Mouse (Mus musculus): ENCODE measurements around the gene Slfn8. TPM values are rescaled to one million over a fixed set of nuclear protein-coding genes. Genes with fewer than 3 reads are reported as not detected.

The Slfn8 gene
- 0.31 and 0.32 TPM in 2 replicates for polyA plus RNA-seq (2015; fragmentation: Nextera tagmentation; extraction: Ambion mirVana)

DNA sequence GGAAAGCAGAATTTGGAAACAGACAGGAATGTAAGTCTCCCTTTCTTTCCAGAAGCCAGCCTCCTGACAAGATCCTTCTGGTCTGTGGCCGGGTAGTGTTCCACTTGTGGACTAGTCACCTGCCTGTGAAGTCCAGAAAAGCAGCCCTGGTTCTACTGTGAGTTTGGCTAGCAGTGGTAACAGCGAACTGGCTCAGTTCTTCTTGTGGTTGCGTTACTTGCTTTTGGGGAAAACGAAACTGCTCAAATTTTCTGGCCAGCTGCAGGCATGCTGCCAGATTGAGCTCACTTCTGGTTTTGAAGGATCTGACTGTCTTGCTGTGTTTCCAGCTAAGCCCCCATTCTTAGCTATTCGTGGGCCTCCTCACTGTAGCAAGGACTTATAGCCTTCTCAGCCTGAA lies at the start of gene Slfn8:
TSS of gene Slfn8 (minus strand) at position 190 of the 400 bp plus-strand sequence.
- 66% methylated on average over 5 of the region's 5 CpGs for WGBS
- no peaks in the 10 kb centered on the region for H3K9me3 ChIP-seq
- H3K4me3 ChIP-seq = no peak within 1 kb of the TSS
- H3K27ac ChIP-seq (replicated peaks) = no peak within 1 kb of the TSS
- no peak within 1 kb of the TSS for H3K9ac ChIP-seq
- peak within 1 kb of the TSS; percentile 19 for H3K4me2 ChIP-seq
- H3K36me3 ChIP-seq = no peaks in the 10 kb centered on the region
- H3K4me1 ChIP-seq = no peaks in the 10 kb centered on the region
- no peaks in the 10 kb centered on the region for H3K27me3 ChIP-seq (replicated peaks)
- no peak for ATAC-seq (ENCODE audit: extremely low read depth, insufficient number of reproducible peaks, low FRiP score, low TSS enrichment)

DNA sequence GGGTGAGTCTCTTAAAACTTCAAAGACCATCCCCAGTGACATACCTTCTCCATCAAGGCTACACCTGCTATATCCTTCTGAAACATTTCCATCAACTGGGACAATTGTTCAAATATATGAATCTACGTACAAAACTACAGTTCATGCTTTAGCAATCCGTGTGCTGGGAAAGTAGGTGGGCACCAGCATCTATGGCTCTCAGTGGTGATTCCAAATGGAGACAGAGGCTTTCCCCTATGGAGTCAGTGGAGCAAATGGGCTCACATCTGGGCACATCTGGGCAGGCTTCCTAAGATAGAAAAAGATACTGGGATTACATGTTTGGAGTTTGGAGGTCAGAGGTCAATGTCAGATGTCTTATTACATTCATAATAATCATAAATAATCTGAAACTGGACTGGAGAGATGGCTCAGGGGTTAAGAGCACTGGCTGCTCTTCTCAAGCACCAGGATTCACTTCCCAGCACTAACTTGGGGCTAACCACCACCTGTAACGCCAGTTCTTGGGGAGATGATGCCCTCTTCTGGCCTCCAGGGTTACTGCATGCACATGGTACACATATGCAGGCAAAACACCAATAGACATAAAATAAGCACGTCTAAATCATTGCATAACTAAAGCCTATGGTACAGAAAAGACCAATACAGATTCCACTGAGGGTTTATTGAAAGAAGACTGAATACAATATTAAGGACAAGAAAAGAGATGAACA lies 47.5 kb upstream of the Slfn8 start:
- H3K4me1 ChIP-seq = peaks cover 28% of the 10 kb centered on the region
- no peaks in the 10 kb centered on the region for H3K27me3 ChIP-seq (replicated peaks)
- H3K36me3 ChIP-seq = 0 out of 2 replicates have a peak, but pooled peaks cover 8% of the 10 kb centered on the region
- H3K27ac ChIP-seq (replicated peaks) = no peak overlapping the region
- ATAC-seq (ENCODE audit: extremely low read depth, insufficient number of reproducible peaks, low FRiP score, low TSS enrichment) = no peak
- no peaks in the 10 kb centered on the region for H3K9me3 ChIP-seq
- H3K4me3 ChIP-seq = no peak overlapping the region
- 68% methylated on average over 4 of the region's 4 CpGs for WGBS
- H3K9ac ChIP-seq = no peak overlapping the region
- no peak overlapping the region for H3K4me2 ChIP-seq

DNA sequence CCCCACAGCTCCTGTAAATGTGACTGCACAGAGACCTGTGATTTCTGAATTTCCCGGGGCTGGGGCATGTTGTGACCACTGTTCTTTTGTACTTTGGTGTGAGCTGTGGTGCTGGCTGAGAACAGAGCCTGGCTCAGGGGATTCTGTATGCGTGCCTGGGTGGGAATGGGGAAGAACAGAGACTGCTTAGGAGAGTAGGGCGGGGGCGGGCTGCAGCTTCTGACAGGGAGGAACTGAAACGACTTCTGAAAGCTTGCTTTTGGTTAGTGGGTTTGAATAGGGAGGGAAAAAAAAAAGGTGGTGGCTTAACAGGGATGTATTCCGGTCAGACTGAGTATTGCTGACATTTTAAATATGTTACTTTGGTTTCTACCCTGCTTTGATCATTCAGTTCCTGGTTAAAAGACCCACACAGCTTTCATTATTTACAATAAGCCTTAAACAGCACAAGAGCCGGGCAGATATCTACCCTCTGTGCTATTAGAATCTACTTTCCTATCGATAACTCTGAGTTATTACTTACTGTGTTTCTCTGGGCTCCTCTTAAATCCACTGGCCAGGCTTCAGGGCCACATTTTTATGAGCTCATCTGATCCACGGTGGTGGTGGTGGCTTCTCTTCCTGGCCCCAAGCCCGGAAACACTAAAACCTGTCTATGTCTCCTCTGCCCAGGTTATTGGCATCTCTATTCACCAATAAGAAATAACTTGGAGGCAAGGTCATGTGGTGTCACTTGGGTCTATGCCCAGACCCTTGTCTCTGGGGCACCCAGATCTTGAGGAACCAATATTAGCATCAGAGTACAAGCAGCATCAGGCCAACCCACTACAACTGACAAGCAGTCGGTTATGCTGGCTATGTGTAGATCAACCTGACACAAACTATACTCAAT lies 46.3 kb upstream of the Slfn8 start:
- peak overlapping the region; percentile 60 for H3K9ac ChIP-seq
- 0 out of 2 replicates have a peak, but pooled peaks cover 8% of the 10 kb centered on the region for H3K36me3 ChIP-seq
- WGBS = 49% methylated on average over 11 of the region's 11 CpGs
- peak overlapping the region; percentile 33 for H3K4me3 ChIP-seq
- H3K27ac ChIP-seq (replicated peaks) = peak overlapping the region; percentile 50
- ATAC-seq (ENCODE audit: extremely low read depth, insufficient number of reproducible peaks, low FRiP score, low TSS enrichment) = no peak
- peaks cover 28% of the 10 kb centered on the region for H3K4me1 ChIP-seq
- H3K4me2 ChIP-seq = peak overlapping the region; percentile 52
- H3K9me3 ChIP-seq = no peaks in the 10 kb centered on the region
- 0 out of 2 replicates have a peak, but pooled peaks cover 3% of the 10 kb centered on the region for H3K27me3 ChIP-seq (replicated peaks)

DNA sequence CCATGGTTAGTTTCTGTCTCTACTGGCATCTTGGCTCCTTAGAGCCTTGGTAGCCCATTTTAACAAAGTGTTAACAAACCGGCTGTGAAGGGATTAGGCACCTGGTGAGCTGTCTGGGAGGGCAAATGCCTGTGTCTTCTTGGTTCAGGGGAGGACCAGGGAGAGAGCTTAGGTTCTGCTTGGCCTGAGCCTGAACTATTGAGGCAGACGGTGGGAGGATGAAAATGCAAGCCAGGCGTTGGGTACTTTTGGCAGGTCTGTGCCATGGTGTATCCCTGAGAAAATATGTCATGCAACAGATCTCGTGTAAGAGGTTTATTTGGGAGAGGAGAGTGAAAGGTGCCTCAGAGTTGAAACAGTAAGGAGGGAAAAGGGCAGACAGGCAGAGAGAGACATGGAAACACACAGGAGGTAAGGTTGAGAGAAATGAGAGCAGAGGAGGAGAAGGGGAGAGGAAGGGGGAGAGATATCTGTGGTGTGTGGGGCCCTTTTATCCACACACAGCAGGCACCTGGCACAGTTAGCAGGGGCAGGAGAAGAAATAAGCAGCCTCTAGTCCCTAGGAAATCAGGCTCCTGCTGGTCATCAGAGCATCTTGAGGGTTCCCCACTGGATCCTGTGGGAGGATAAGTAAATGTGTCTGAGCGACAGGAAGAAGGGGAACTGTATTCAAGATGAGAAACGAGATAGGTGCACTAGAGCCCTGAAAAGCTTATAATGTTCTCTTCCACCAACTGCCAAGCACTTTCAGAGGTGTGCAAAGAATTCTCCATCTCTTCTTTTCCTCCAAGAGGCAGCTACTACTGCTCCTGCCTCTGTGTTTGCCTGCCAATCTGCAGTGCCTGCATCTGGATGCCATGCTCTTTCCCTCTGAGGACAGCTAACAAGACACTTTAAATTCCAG lies 45.1 kb upstream of the Slfn8 start:
- WGBS = 21% methylated on average over 6 of the region's 6 CpGs
- ATAC-seq (ENCODE audit: extremely low read depth, insufficient number of reproducible peaks, low FRiP score, low TSS enrichment) = no peak
- H3K4me3 ChIP-seq = peak overlapping the region; percentile 29
- no peaks in the 10 kb centered on the region for H3K9me3 ChIP-seq
- peak overlapping the region; percentile 52 for H3K4me2 ChIP-seq
- 0 out of 2 replicates have a peak overlapping the region, but pooled peaks have one; percentile 12 for H3K27ac ChIP-seq (replicated peaks)
- 0 out of 2 replicates have a peak, but pooled peaks cover 3% of the 10 kb centered on the region for H3K27me3 ChIP-seq (replicated peaks)
- 0 out of 2 replicates have a peak, but pooled peaks cover 8% of the 10 kb centered on the region for H3K36me3 ChIP-seq
- peak overlapping the region; percentile 60 for H3K9ac ChIP-seq
- peaks cover 28% of the 10 kb centered on the region for H3K4me1 ChIP-seq

DNA sequence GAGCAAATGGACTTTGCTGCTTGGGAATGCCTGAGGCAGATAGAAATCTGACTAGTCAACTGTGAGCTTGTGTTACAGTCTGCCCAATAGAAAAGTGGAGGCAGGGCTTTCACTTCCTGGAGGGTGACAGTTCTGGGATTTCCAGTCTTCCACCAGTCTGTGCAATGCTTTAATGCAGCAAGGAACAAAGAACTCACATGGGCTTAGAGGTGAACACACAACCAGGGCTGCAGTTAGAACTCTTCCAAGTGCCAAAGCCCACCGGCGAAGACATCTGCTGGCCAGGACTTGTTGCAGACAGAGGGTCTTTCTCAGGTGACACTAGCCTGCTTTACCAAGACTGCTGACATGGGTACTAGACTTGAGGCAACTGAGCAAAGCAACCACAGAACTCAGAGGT lies 44.3 kb upstream of the Slfn8 start, which contains the start of gene Slfn2:
TSS of gene Slfn2 (plus strand) at position 167 of the 400 bp plus-strand sequence.
- Histone ChIP-seq H3K27ac (replicated peaks) (0 out of 2 replicates have a peak within 1 kb of the TSS, but pooled peaks have one; percentile 12), H3K36me3 (0 out of 2 replicates have a peak, but pooled peaks cover 3% of the 10 kb centered on the region), H3K4me1 (peaks cover 28% of the 10 kb centered on the region), H3K27me3 (replicated peaks) (0 out of 2 replicates have a peak, but pooled peaks cover 3% of the 10 kb centered on the region), H3K4me3 (peak within 1 kb of the TSS; percentile 29), H3K4me2 (peak within 1 kb of the TSS; percentile 52), H3K9me3 (no peaks in the 10 kb centered on the region), H3K9ac (peak within 1 kb of the TSS; percentile 1)
- 65% methylated on average over 2 of the region's 2 CpGs for WGBS
- no peak for ATAC-seq (ENCODE audit: extremely low read depth, insufficient number of reproducible peaks, low FRiP score, low TSS enrichment)

DNA sequence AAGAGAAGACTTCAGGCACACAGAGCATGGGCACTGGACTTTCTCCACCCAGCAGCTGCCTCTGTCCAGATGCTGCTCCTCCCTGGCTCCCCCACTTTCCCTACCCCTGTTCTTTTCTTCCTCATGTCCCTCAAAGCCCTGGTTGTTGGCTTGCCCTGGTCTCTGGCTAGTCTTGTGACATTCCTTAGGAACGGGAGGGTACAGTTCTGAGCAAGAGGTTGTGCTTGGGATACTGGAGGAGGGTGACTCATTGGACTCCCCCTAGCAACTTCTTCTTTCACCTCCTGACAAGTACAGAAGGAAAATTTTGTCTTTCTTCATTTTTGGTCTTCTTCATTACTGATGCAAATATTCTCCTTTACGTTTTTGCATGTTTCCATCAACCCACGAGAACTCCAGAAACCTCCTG lies 43.3 kb upstream of the Slfn8 start:
- no peak overlapping the region for H3K4me2 ChIP-seq
- peaks cover 28% of the 10 kb centered on the region for H3K4me1 ChIP-seq
- whole genome bisulfite sequencing = 38% methylated on average over 3 of the region's 3 CpGs
- H3K9me3 ChIP-seq = no peaks in the 10 kb centered on the region
- H3K9ac ChIP-seq = no peak overlapping the region
- H3K36me3 ChIP-seq = no peaks in the 10 kb centered on the region
- no peak overlapping the region for H3K4me3 ChIP-seq
- 0 out of 2 replicates have a peak, but pooled peaks cover 3% of the 10 kb centered on the region for H3K27me3 ChIP-seq (replicated peaks)
- no peak for ATAC-seq (ENCODE audit: extremely low read depth, insufficient number of reproducible peaks, low FRiP score, low TSS enrichment)
- H3K27ac ChIP-seq (replicated peaks) = no peak overlapping the region

DNA sequence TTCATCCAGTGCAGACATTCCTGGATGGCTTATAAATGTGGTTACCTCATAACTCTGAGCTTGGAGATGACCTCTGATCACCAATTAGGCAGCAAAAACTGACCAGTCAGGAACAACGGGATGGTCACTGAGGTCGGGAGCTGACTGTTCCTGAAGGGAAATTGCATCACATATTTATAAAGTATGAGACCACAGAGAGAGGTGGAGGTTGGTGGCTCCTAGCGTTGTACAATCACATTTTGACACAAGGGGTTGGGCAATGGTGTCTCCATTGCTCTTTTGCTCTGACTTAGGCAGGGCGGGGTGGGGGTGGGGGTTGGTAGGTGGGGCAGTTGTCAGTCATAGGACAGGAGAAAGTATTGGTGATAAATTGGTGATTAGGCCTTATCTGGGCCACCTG lies 42.5 kb upstream of the Slfn8 start:
- H3K27me3 ChIP-seq (replicated peaks) = 0 out of 2 replicates have a peak, but pooled peaks cover 3% of the 10 kb centered on the region
- no peaks in the 10 kb centered on the region for H3K36me3 ChIP-seq
- no peak overlapping the region for H3K4me3 ChIP-seq
- no peak overlapping the region for H3K4me2 ChIP-seq
- WGBS = 72% methylated on average over 4 of the region's 4 CpGs
- H3K4me1 ChIP-seq = peaks cover 28% of the 10 kb centered on the region
- H3K9me3 ChIP-seq = no peaks in the 10 kb centered on the region
- no peak overlapping the region for H3K27ac ChIP-seq (replicated peaks)
- no peak overlapping the region for H3K9ac ChIP-seq
- ATAC-seq (ENCODE audit: extremely low read depth, insufficient number of reproducible peaks, low FRiP score, low TSS enrichment) = no peak

DNA sequence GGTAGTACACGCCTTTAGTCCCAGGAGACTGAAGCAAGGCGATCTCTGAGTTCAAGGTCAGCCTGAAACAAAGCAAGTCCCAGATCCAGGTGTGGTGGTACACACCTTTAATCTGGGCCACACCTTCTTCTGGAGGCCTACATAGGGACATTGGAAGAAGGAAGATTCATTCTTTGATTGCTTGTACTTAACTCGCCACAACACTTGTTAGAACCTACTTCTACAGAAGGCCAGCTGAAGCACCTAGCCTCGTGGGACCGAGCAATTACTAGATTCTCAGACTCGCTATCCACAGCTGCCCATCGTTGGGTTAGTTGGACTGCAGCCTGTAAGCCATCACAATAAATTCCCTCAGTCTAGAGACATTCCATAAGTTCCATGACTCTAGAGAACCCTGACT lies 41.2 kb upstream of the Slfn8 start:
- Histone ChIP-seq H3K4me2 (no peak overlapping the region), H3K4me3 (no peak overlapping the region), H3K9ac (no peak overlapping the region), H3K36me3 (no peaks in the 10 kb centered on the region), H3K4me1 (peaks cover 20% of the 10 kb centered on the region), H3K27ac (replicated peaks) (no peak overlapping the region), H3K9me3 (no peaks in the 10 kb centered on the region), H3K27me3 (replicated peaks) (0 out of 2 replicates have a peak, but pooled peaks cover 3% of the 10 kb centered on the region)
- 68% methylated on average over 7 of the region's 7 CpGs for WGBS
- ATAC-seq (ENCODE audit: extremely low read depth, insufficient number of reproducible peaks, low FRiP score, low TSS enrichment) = no peak

DNA sequence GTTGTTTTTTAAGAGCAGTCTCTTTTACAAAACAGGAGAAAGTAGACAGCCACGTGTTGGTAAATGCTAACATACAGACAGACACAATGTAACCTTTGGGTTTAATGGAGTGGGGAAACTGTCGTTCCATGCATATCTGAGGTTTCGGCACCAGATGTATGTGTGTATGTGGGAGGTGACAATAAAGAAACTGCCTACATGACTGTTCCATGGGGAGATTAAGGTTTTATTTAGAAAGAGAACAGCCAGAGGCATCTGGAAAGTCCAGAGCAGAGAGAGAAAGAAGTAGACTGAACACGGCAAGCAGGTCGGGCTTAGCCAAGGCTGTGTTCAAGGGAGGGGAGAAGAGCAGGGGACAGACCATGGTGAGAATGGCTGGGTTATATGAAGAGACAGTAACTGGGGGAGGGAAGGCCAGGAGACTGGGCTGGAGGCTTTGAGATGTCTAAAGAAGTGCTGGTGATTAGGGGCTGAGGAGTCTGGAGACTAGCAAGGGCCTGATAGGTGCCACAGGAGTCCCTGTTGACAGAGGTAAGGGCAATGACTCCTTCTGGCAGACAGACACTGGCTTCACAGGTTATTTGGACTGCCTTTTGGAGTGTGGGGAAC lies 39.9 kb upstream of the Slfn8 start:
- Histone ChIP-seq H3K4me3 (no peak overlapping the region), H3K4me1 (peaks cover 10% of the 10 kb centered on the region), H3K36me3 (no peaks in the 10 kb centered on the region), H3K27me3 (replicated peaks) (0 out of 2 replicates have a peak, but pooled peaks cover 3% of the 10 kb centered on the region), H3K9ac (no peak overlapping the region), H3K9me3 (no peaks in the 10 kb centered on the region), H3K4me2 (no peak overlapping the region), H3K27ac (replicated peaks) (no peak overlapping the region)
- no peak for ATAC-seq (ENCODE audit: extremely low read depth, insufficient number of reproducible peaks, low FRiP score, low TSS enrichment)
- 55% methylated on average over 5 of the region's 5 CpGs for WGBS

DNA sequence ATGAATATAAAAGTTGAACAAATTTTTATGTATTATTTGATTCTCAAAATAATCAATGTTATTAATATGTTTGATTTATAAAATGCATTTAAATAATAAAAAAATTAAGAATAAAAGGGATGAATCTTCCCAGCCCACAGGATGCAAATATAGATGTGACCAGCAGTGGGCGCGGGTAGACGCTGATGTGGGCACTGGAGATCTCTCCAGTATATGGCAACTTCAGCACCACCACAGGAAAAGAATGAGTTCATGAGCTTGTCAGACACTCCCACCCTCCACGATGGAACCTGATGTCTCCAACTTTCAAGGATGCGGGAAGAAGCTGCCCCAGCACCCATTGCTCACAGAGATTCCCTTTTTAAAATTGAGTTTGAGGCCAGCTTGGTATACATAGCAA lies 37.3 kb upstream of the Slfn8 start:
- Histone ChIP-seq H3K36me3 (no peaks in the 10 kb centered on the region), H3K4me2 (no peak overlapping the region), H3K27ac (replicated peaks) (no peak overlapping the region), H3K9ac (no peak overlapping the region), H3K27me3 (replicated peaks) (0 out of 2 replicates have a peak, but pooled peaks cover 1% of the 10 kb centered on the region), H3K4me1 (no peaks in the 10 kb centered on the region), H3K9me3 (no peaks in the 10 kb centered on the region), H3K4me3 (no peak overlapping the region)
- no peak for ATAC-seq (ENCODE audit: extremely low read depth, insufficient number of reproducible peaks, low FRiP score, low TSS enrichment)
- WGBS = 4% methylated on average over 5 of the region's 5 CpGs

Measured in heart, embryonic 13.5 days (tissue).